Mouse (Mus musculus): Measurements from ENCODE around the gene Dgat2. TPM values are rescaled to one million over a fixed set of nuclear protein-coding genes. Genes with fewer than 3 reads are reported as not detected.

Dgat2 gene
- total and polyA plus RNA-seq, 3 experiments = 1.6 to 2.8 (median 1.7) TPM

- H3K9me3 ChIP-seq (replicated peaks; ENCODE audit: low read length) = peaks cover 4% of the 10 kb centered on the region
- H3K36me3 ChIP-seq (replicated peaks in 1 of 2; ENCODE audit: control insufficient read depth in 1 of 2, insufficient read depth in 1 of 2, low read length in 1 of 2) = no peaks in the 10 kb centered on the region
- in situ Hi-C loops (cut with MboI; ENCODE audit: low pct_ligation_motif_present, low pct_unique_long_range_greater_than_20kb, low sequenced_read_pairs) (no loop called here), dilution Hi-C loops (cut with MboI; ENCODE audit: extremely low pct_ligation_motif_present, extremely low pct_unique_long_range_greater_than_20kb, low sequenced_read_pairs) (no loop called here)
- peaks cover 11% of the 10 kb centered on the region for H3K27me3 ChIP-seq (replicated peaks)
- H3K4me3 ChIP-seq (replicated peaks in 1 of 3; ENCODE audit: low read depth in 2 of 3, low read length in 2 of 3, poor library complexity in 1 of 3) = no peak overlapping the region
- DNase-seq (ENCODE audit: extremely low read depth) = no peak
- peaks cover 2 to 19% of the 10 kb centered on the region in 2 experiments; a peak in 3 of 4 replicates for H3K4me1 ChIP-seq (ENCODE audit: control insufficient read depth in 1 of 2, insufficient read depth in 2 of 2)
- H3K9ac ChIP-seq (ENCODE audit: insufficient read depth, low read depth) = no peak overlapping the region
- H3K4me2 ChIP-seq (ENCODE audit: insufficient read depth, low read depth, poor library complexity, severe bottlenecking) = no peak overlapping the region
- no peak for TF ChIP-seq UBTF (IDR thresholded peaks at IDR 0.05; ENCODE audit: low read depth, low read length)
- no peak for TF ChIP-seq CHD1 (IDR thresholded peaks at IDR 0.05; ENCODE audit: low read depth, low read length)
- no peak for TF ChIP-seq MAX (IDR thresholded peaks at IDR 0.05; ENCODE audit: low read length)
- TF ChIP-seq TCF12 (IDR thresholded peaks at IDR 0.05; ENCODE audit: low read depth, low read length) = no peak
- no peak for TF ChIP-seq USF1 (IDR thresholded peaks at IDR 0.05; ENCODE audit: low read depth, low read length)
- TF ChIP-seq MAFK (IDR thresholded peaks at IDR 0.05; ENCODE audit: insufficient replicate concordance, low read length) = no peak
- no peak for TF ChIP-seq KAT2A (IDR thresholded peaks at IDR 0.05; ENCODE audit: insufficient replicate concordance, low read length)
- no peak for TF ChIP-seq GABPA (IDR thresholded peaks at IDR 0.05; ENCODE audit: insufficient replicate concordance, low read depth, low read length)
- no peak for TF ChIP-seq MAZ (IDR thresholded peaks at IDR 0.05; ENCODE audit: low read depth, low read length)
- no peak for TF ChIP-seq USF2 (conservative IDR thresholded peaks at IDR 0.05; ENCODE audit: low read depth, low read length)
- no peak for TF ChIP-seq ZMIZ1 (IDR thresholded peaks at IDR 0.05; ENCODE audit: low read depth, low read length)
- no peak for TF ChIP-seq JUND (conservative IDR thresholded peaks at IDR 0.05; ENCODE audit: low read depth, low read length)
- no peaks in the 10 kb centered on the region for H3K79me2 ChIP-seq (replicated peaks; ENCODE audit: control insufficient read depth, extremely low read depth, insufficient read depth, poor library complexity, severe bottlenecking)
- no peak overlapping the region for H3K27ac ChIP-seq (ENCODE audit: insufficient read depth, low read depth)
Measured at GRCm38 (mm10) chr7:99198811-99199210, 16.3 kb upstream of the Dgat2 start.

- dilution Hi-C loops (cut with MboI; ENCODE audit: extremely low pct_ligation_motif_present, extremely low pct_unique_long_range_greater_than_20kb, low sequenced_read_pairs) = no loop called here
- H3K4me1 ChIP-seq (ENCODE audit: control insufficient read depth in 1 of 2, insufficient read depth in 2 of 2) = peaks cover 13 to 39% of the 10 kb centered on the region in 2 experiments
- TF ChIP-seq MYC (IDR thresholded peaks at IDR 0.05; ENCODE audit: low read depth, low read length) = no peak
- TF ChIP-seq MAZ (IDR thresholded peaks at IDR 0.05; ENCODE audit: low read depth, low read length) = no peak
- TF ChIP-seq MXI1 (IDR thresholded peaks at IDR 0.05; ENCODE audit: low read depth, low read length) = no peak
- TF ChIP-seq UBTF (IDR thresholded peaks at IDR 0.05; ENCODE audit: low read depth, low read length) = no peak
- TF ChIP-seq MAFK (IDR thresholded peaks at IDR 0.05; ENCODE audit: insufficient replicate concordance, low read length) = no peak
- no peak for TF ChIP-seq CTCF (conservative IDR thresholded peaks at IDR 0.05 in 1 of 2, IDR thresholded peaks at IDR 0.05 in 1 of 2; ENCODE audit: low read depth in 2 of 2, low read length in 2 of 2)
- no peak for TF ChIP-seq POLR2AphosphoS2 (IDR thresholded peaks at IDR 0.05; ENCODE audit: low read depth, low read length)
- TF ChIP-seq USF2 (conservative IDR thresholded peaks at IDR 0.05; ENCODE audit: low read depth, low read length) = no peak
- no peak for TF ChIP-seq CHD1 (IDR thresholded peaks at IDR 0.05; ENCODE audit: low read depth, low read length)
- no peak for TF ChIP-seq SIN3A (IDR thresholded peaks at IDR 0.05; ENCODE audit: low read length)
- TF ChIP-seq ETS1 (conservative IDR thresholded peaks at IDR 0.05; ENCODE audit: low read depth, low read length) = no peak
- no peak for TF ChIP-seq BHLHE40 (IDR thresholded peaks at IDR 0.05; ENCODE audit: low read depth, low read length)
- no peak for TF ChIP-seq TCF12 (IDR thresholded peaks at IDR 0.05; ENCODE audit: low read depth, low read length)
- no peak for TF ChIP-seq ZC3H11A (IDR thresholded peaks at IDR 0.05; ENCODE audit: low read depth, low read length)
- TF ChIP-seq RCOR1 (conservative IDR thresholded peaks at IDR 0.05; ENCODE audit: low read depth, low read length) = no peak
- no peak for TF ChIP-seq GABPA (IDR thresholded peaks at IDR 0.05; ENCODE audit: insufficient replicate concordance, low read depth, low read length)
- no peak for TF ChIP-seq SMC3 (IDR thresholded peaks at IDR 0.05; ENCODE audit: low read depth, low read length)
- no peaks in the 10 kb centered on the region for H3K79me2 ChIP-seq (replicated peaks; ENCODE audit: control insufficient read depth, extremely low read depth, insufficient read depth, poor library complexity, severe bottlenecking)
- peaks cover 4% of the 10 kb centered on the region for H3K9me3 ChIP-seq (replicated peaks; ENCODE audit: low read length)
- no peak overlapping the region for H3K27ac ChIP-seq (ENCODE audit: insufficient read depth, low read depth)
- no peak overlapping the region for H3K4me3 ChIP-seq (replicated peaks in 1 of 3; ENCODE audit: low read depth in 2 of 3, low read length in 2 of 3, poor library complexity in 1 of 3)
- in situ Hi-C loops (cut with MboI; ENCODE audit: low pct_ligation_motif_present, low pct_unique_long_range_greater_than_20kb, low sequenced_read_pairs) = no loop called here
- peaks cover 5% of the 10 kb centered on the region for H3K27me3 ChIP-seq (replicated peaks)
- no peak overlapping the region for H3K9ac ChIP-seq (ENCODE audit: insufficient read depth, low read depth)
- no peaks in the 10 kb centered on the region for H3K36me3 ChIP-seq (replicated peaks in 1 of 2; ENCODE audit: control insufficient read depth in 1 of 2, insufficient read depth in 1 of 2, low read length in 1 of 2)
- H3K4me2 ChIP-seq (ENCODE audit: insufficient read depth, low read depth, poor library complexity, severe bottlenecking) = no peak overlapping the region
- no peak for DNase-seq (ENCODE audit: extremely low read depth)
Measured at GRCm38 (mm10) chr7:99194511-99194910, 12.0 kb upstream of the Dgat2 start.

All from CH12.LX (cell line).